Mouse (Mus musculus) neural tube, embryonic 13.5 days (tissue): ENCODE measurements around the gene Dnajc4. TPM values are rescaled to one million over a fixed set of nuclear protein-coding genes. Genes with fewer than 3 reads are reported as not detected.
"Not testable (repeated sequence)": the region's sequence is repeated elsewhere in the genome, so short reads cannot be mapped to it uniquely, and the experiment has no call there.

Source experiments
- ATAC-seq: fragments of 200-750 bp; cut with Nextera tagmentation; 2 replicates; pipeline ENCODE4 v1.8.0; 2017; ENCODE audit warnings: low read depth, mild to moderate bottlenecking, moderate TSS enrichment, moderate library complexity
- H3K27ac ChIP-seq: fragments of 300-500 bp; sonication (generic); replicated peaks from 2 replicates; pipeline ENCODE4 v1.5.1; 2015; ENCODE audit warnings: moderate library complexity, mild to moderate bottlenecking, inconsistent platforms
- H3K27me3 ChIP-seq: fragments of 300-500 bp; sonication (generic); 2 replicates; pipeline ENCODE4 v1.6.1; 2015; ENCODE audit warnings: mild to moderate bottlenecking, inconsistent platforms
- H3K36me3 ChIP-seq: fragments of 300-500 bp; sonication (generic); 2 replicates; pipeline ENCODE4 v1.6.1; 2015; ENCODE audit warnings: mild to moderate bottlenecking, inconsistent platforms
- H3K4me1 ChIP-seq: fragments of 300-500 bp; sonication (generic); replicated peaks from 2 replicates; pipeline ENCODE4 v1.6.1; 2015; ENCODE audit warnings: inconsistent platforms
- H3K4me2 ChIP-seq: fragments of 300-500 bp; sonication (generic); 2 replicates; pipeline ENCODE4 v1.6.1; 2015; ENCODE audit warnings: inconsistent platforms, mild to moderate bottlenecking, moderate library complexity
- H3K4me3 ChIP-seq: fragments of 300-500 bp; sonication (generic); 2 replicates; pipeline ENCODE4 v1.5.1; 2015; ENCODE audit warnings: mild to moderate bottlenecking, inconsistent platforms
- H3K9ac ChIP-seq: fragments of 300-500 bp; sonication (generic); 2 replicates; pipeline ENCODE4 v1.6.1; 2015; ENCODE audit warnings: moderate library complexity, mild to moderate bottlenecking, inconsistent platforms
- H3K9me3 ChIP-seq: fragments of 300-500 bp; sonication (generic); 2 replicates; pipeline ENCODE4 v1.6.1; 2016; ENCODE audit warnings: inconsistent platforms
- WGBS: fragments of 180-500 bp; shearing (Covaris S2); methylation state at CpG from one replicate; pipeline ENCODE4 v1.1.7; 2015; 5-methylcytosine and 5-hydroxymethylcytosine counted together
- polyA plus RNA-seq: library from polyadenylated mRNA; unstranded; fragments of >200 nt; fragmentation: Nextera tagmentation; extraction: Ambion mirVana; gene quantifications from 2 replicates; pipeline ENCODE4 v1.2.1, GENCODE M21; 2015

The Dnajc4 gene
- polyA plus RNA-seq, 1 experiment from 2014 or later: 23.0 TPM

DNA sequence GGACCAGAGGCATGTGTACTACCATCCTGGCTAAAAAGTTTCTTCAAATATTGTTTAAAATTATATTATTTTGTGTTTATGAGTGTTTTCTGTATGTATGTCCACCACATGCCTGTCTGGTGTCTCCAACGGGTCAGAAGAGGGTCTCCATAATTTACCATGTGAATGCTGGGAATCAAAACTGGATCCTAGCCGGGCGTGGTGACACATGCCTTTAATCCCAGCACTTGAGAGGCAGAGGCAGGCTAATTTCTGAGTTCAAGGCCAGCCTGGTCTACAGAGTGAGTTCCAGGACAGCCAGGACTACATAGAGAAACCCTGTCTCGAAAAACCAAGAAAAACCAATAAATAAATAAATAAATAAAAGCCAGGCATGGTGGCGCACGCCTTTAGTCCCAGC, 1.2 kb downstream of the Dnajc4 start:
- ATAC-seq, H3K9ac ChIP-seq: not testable (repeated sequence)
- peaks cover 56% of the 10 kb centered on the region for H3K4me1 ChIP-seq

DNA sequence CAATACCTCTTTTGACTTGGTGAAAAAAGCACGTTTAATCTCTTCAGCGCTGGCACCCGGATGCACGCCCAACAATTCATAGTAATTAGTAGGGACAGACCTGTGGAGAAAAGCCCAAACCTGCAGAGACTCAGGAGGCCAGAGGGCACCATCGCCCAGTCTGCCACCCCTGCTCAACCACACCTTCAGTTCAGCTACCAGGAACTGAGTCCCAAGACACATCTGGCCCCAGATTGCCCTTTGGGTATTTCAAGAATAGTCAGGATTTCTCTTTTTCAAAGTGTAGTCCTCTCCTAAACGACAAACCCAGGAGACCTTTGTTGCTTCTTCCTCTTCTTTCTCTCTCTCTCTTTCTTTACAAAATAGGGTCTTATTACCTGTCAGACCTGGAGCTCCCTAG, 1.7 kb downstream of the Dnajc4 start:
- 86% methylated on average over 6 of the region's 6 CpGs for WGBS
- no peak for ATAC-seq
- Histone ChIP-seq H3K4me1 (peaks cover 58% of the 10 kb centered on the region), H3K4me3 (no peak overlapping the region), H3K27ac (no peak overlapping the region), H3K27me3 (no peaks in the 10 kb centered on the region), H3K9me3 (no peaks in the 10 kb centered on the region), H3K36me3 (no peaks in the 10 kb centered on the region), H3K4me2 (no peak overlapping the region), H3K9ac (no peak overlapping the region)

More for the DNA sequence above, 1.2 kb downstream of the Dnajc4 start:
- not testable (repeated sequence) for H3K4me3 ChIP-seq, H3K9me3 ChIP-seq, H3K36me3 ChIP-seq, H3K27ac ChIP-seq, H3K27me3 ChIP-seq
- WGBS: 90% methylated on average over 6 of the region's 6 CpGs
- H3K4me2 ChIP-seq: peak overlapping the region; percentile 95

DNA sequence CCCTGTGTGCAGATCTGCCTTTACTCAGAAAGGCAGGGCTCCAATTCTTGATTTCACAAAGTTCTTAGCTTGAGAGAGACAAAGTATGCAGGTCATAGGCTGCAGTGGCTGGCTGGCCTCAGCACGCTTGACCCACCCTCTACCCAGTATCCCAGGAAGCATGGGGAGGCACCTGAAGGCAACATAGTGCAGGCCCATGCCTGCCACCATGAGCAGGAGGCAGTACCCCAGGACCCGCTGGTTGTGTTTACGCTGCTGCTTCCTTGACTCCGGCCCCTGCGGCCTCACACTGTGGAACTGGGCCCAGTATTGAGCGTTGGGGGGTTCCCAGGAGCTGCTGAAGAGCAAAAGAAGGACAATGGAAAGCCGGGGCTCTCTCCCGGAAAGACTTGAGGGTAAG, 3.1 kb downstream of the Dnajc4 start:
- Histone ChIP-seq H3K27me3 (no peaks in the 10 kb centered on the region), H3K27ac (no peak overlapping the region), H3K9me3 (no peaks in the 10 kb centered on the region), H3K9ac (no peak overlapping the region), H3K4me1 (peaks cover 44% of the 10 kb centered on the region), H3K4me3 (no peak overlapping the region), H3K36me3 (peaks cover 10% of the 10 kb centered on the region), H3K4me2 (no peak overlapping the region)
- WGBS: 86% methylated on average over 8 of the region's 8 CpGs
- no peak for ATAC-seq

DNA sequence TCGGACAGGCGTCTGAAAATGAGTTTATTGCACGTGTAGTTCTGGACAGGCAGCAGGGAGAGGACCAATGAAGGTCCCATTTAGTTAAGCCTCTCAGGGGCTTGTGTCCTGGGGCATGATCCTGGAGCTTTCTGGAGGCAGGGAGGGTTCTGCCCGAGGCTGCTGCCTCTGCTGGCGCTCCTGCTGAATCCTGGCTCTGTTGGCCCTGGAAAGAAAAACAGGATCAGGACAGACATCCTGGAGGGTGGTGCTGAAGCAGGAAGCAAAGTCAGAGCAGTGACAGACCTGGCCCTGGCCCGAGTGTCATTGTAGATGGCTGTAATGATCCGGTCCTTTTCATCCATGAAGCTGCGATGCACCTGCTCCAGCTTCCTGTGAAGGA, 4.5 kb downstream of the Dnajc4 start:
- peak overlapping the region; percentile 78 for H3K4me3 ChIP-seq
- H3K36me3 ChIP-seq: peaks cover 21% of the 10 kb centered on the region
- H3K27me3 ChIP-seq: no peaks in the 10 kb centered on the region
- 4% methylated on average over 8 of the region's 8 CpGs for WGBS
- H3K4me1 ChIP-seq: peaks cover 32% of the 10 kb centered on the region
- no peaks in the 10 kb centered on the region for H3K9me3 ChIP-seq
- peak overlapping the region; percentile 87 for H3K4me2 ChIP-seq
- ATAC-seq: no peak
- peak overlapping the region; percentile 93 for H3K9ac ChIP-seq
- H3K27ac ChIP-seq: peak overlapping the region; percentile 84

DNA sequence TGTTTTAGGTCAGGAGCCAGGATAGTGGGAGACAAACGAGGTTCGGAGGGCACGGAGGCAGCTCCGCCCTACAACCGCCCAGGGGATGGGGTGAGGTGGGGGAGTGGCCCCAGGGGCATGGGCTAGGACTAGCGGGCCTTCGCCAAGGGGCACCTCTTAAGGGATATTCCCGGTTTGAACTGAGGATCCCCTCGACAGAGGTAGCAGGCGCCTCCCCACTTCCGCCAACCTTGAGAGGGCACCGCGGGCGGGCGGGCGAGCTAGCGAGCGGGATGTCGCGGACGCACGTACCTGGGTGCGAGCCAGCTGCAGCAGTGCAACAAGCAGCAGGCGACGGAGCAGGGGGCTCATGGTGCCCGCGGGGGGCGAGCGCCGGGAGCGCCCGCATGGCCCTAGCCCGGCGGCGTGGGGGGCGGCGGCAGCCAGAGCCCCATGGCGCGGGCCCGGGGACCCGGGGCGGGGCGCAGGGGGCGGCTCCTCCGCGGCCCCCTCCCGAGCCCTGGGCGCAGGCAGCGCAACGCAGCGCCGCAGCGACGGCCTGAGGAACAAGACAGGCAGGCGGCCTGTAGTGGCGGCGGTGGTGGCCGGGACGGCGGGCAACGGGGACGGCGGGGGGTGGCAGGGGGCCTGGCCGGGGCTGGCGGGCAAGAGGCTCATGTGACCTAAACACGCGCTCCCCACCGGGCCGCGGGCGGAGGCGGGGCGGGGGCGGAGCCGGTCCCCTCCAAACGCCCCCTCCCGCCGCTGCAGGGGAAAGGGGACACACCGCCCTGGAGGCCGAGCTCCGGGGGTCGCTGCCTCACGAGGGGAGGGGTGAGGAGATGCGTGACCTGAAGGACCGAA, 5.1 kb downstream of the Dnajc4 start, which contains the start of gene Vegfb:
Vegfb (minus strand) TSS at position 591 of the 843 bp plus-strand sequence.
- peaks cover 28% of the 10 kb centered on the region for H3K36me3 ChIP-seq
- peak within 1 kb of the TSS; percentile 93 for H3K9ac ChIP-seq
- 1% methylated on average over 81 of the region's 85 CpGs for WGBS
- peak within 1 kb of the TSS; percentile 84 for H3K27ac ChIP-seq
- H3K27me3 ChIP-seq: no peaks in the 10 kb centered on the region
- peak within 1 kb of the TSS; percentile 78 for H3K4me3 ChIP-seq
- no peaks in the 10 kb centered on the region for H3K9me3 ChIP-seq
- H3K4me1 ChIP-seq: peaks cover 30% of the 10 kb centered on the region
- H3K4me2 ChIP-seq: peak within 1 kb of the TSS; percentile 87
- peak; percentile 45 for ATAC-seq

DNA sequence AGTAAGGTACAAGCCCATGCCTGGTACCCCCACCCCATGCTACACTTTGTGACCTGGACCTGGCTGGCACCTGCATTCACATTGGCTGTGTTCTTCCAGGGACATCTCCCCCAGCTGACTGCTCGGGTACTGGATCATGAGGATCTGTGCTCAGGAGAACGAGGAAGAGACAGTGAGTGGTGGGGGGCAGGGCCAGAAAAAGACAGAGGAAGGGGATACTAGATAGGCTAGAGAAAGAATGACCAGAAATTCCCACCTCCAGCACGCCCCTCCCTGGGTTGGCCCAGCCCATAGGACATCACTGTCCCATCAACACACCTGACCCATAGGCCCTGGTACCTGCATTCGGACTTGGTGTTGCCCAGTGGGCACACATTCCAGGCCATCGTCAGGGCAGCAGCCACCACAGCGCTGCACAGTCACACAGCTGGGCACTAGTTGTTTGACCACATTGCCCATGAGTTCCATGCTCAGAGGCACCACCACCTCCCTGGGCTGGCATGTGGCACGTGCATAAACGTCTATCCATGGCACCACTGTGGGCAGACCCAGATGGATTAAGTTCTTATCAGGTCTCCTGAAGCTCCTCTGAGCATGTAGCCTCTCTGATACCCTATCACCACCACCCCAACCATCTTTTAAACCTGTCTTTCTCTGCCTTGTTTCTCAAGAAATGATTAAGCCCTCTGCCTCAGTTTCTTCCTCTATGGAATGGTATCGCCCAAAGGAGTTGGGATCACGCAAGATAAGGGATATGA, 6.2 kb downstream of the Dnajc4 start:
- H3K9ac ChIP-seq: peak overlapping the region; percentile 93
- ATAC-seq: no peak
- H3K36me3 ChIP-seq: peaks cover 31% of the 10 kb centered on the region
- WGBS: 75% methylated on average over 10 of the region's 10 CpGs
- H3K4me2 ChIP-seq: peak overlapping the region; percentile 87
- no peaks in the 10 kb centered on the region for H3K27me3 ChIP-seq
- no peaks in the 10 kb centered on the region for H3K9me3 ChIP-seq
- peaks cover 25% of the 10 kb centered on the region for H3K4me1 ChIP-seq
- 0 out of 2 replicates have a peak overlapping the region, but pooled peaks have one; percentile 84 for H3K27ac ChIP-seq
- peak overlapping the region; percentile 78 for H3K4me3 ChIP-seq

DNA sequence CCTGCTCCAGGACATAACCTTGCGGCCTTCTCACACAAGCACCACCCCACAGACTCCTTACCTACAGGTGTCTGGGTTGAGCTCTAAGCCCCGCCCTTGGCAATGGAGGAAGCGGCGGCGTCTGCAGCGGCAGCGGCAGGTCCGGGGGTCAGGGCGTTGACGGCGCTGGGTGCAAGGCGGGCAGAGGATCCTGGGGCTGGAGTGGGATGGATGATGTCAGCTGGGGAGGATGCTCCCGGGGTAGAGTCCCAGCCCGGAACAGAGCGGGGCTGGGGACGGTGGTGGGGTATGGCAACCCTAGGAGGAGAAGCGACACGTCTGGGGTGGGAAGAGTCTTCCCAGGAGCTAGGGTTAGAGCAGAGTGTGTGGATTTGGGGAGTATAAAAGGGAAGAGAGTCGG, 7.1 kb downstream of the Dnajc4 start:
- no peak overlapping the region for H3K27ac ChIP-seq
- no peak for ATAC-seq
- no peak overlapping the region for H3K4me3 ChIP-seq
- peaks cover 31% of the 10 kb centered on the region for H3K4me1 ChIP-seq
- H3K36me3 ChIP-seq: peaks cover 31% of the 10 kb centered on the region
- no peak overlapping the region for H3K4me2 ChIP-seq
- no peaks in the 10 kb centered on the region for H3K9me3 ChIP-seq
- 80% methylated on average over 19 of the region's 19 CpGs for WGBS
- no peaks in the 10 kb centered on the region for H3K27me3 ChIP-seq
- H3K9ac ChIP-seq: no peak overlapping the region

DNA sequence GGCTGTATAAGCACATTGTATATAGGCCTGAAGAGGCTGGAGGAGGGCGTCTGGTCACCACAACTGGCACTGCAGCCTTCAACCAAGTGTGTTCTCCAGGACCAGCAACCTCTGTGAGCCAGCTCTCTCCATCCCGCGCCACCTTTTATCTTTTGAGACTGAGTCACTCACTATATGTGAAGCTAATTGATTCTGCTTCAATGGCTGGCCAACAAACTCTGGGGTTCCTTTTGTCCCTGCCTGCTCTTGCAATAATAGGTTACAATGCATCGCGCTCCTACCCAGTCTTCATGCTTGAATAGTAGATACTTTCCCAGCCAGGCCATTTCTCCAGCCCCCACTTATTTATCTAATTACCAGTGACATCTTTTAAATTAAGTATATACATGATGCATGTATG, 8.8 kb downstream of the Dnajc4 start:
- peaks cover 31% of the 10 kb centered on the region for H3K36me3 ChIP-seq
- H3K27ac ChIP-seq: 0 out of 2 replicates have a peak overlapping the region, but pooled peaks have one; percentile 4
- no peaks in the 10 kb centered on the region for H3K27me3 ChIP-seq
- no peak for ATAC-seq
- H3K9me3 ChIP-seq: no peaks in the 10 kb centered on the region
- no peak overlapping the region for H3K4me2 ChIP-seq
- H3K4me1 ChIP-seq: peaks cover 41% of the 10 kb centered on the region
- WGBS: 39% methylated on average over 5 of the region's 5 CpGs
- H3K4me3 ChIP-seq: no peak overlapping the region
- no peak overlapping the region for H3K9ac ChIP-seq

DNA sequence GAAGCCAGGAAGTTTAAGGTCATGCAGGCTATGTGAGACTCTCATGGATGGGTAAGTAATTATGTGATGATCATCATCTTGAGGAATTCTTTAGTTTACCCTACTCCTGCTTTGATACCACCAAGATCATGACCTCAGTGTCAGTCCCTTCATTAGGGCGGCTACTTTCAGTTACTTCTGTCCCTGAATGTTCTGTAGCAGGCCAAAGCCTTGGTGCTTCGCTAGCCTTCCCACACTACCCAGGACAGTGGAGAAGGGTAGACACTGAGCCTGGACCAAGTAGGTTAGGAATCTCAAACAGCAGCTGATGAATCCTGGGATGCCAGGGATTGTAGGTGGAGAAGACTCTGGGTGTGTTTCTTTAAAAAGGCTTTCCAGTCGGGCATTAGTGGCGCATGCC, 10.9 kb downstream of the Dnajc4 start:
- Histone ChIP-seq H3K36me3 (peaks cover 50% of the 10 kb centered on the region), H3K9me3 (no peaks in the 10 kb centered on the region), H3K4me1 (peaks cover 46% of the 10 kb centered on the region), H3K4me2 (peak overlapping the region; percentile 92; the same call in 1 of the 2 replicates), H3K27me3 (no peaks in the 10 kb centered on the region), H3K4me3 (peak overlapping the region; percentile 63; the same call in 1 of the 2 replicates), H3K9ac (no peak overlapping the region), H3K27ac (no peak overlapping the region)
- ATAC-seq: no peak
- 90% methylated on average over 4 of the region's 4 CpGs for WGBS

DNA sequence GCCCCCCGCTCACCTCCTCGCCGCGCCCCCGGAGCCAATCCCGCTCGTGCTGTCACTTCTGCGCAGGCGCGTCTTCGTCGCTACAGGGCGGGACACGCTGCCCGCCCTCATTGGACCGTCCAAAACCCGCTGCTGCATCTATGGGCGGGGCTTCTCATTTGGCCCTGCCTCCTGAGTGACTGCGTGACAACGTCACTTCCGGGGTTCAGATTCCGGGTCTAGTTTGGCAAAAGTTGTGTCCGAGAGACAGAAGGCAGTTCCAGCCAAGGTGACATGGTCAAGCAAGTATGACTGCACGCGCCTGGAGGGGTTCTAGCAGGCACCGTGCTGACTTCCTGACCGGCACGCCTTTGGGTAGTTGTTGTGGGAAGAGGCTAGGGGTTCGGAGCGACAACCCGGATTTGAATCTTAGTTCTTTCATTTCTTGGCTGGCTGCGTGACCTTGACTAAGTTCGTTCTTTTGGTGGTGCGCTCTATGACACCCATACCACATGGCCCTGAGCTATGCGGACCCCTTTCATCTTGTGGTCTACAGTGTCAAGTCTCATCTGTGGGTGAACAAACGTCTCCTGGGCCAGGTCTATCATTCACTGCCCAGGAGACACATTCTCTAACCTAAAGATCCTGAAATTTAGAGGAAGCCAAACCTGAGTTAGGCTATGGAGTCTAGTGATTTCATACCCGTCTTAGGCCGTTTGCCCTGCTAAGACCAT, 11.8 kb downstream of the Dnajc4 start, which contains the start of gene Fkbp2:
Fkbp2 (minus strand) TSS at position 121 of the 713 bp plus-strand sequence.
- ATAC-seq: peak; percentile 92
- H3K4me1 ChIP-seq: peaks cover 49% of the 10 kb centered on the region
- no peaks in the 10 kb centered on the region for H3K9me3 ChIP-seq
- 2% methylated on average over 38 of the region's 38 CpGs for WGBS
- peak within 1 kb of the TSS; percentile 63 for H3K4me3 ChIP-seq
- peak within 1 kb of the TSS; percentile 80 for H3K9ac ChIP-seq
- H3K27me3 ChIP-seq: no peaks in the 10 kb centered on the region
- peaks cover 49% of the 10 kb centered on the region for H3K36me3 ChIP-seq
- H3K4me2 ChIP-seq: peak within 1 kb of the TSS; percentile 92
- peak within 1 kb of the TSS; percentile 94 for H3K27ac ChIP-seq

DNA sequence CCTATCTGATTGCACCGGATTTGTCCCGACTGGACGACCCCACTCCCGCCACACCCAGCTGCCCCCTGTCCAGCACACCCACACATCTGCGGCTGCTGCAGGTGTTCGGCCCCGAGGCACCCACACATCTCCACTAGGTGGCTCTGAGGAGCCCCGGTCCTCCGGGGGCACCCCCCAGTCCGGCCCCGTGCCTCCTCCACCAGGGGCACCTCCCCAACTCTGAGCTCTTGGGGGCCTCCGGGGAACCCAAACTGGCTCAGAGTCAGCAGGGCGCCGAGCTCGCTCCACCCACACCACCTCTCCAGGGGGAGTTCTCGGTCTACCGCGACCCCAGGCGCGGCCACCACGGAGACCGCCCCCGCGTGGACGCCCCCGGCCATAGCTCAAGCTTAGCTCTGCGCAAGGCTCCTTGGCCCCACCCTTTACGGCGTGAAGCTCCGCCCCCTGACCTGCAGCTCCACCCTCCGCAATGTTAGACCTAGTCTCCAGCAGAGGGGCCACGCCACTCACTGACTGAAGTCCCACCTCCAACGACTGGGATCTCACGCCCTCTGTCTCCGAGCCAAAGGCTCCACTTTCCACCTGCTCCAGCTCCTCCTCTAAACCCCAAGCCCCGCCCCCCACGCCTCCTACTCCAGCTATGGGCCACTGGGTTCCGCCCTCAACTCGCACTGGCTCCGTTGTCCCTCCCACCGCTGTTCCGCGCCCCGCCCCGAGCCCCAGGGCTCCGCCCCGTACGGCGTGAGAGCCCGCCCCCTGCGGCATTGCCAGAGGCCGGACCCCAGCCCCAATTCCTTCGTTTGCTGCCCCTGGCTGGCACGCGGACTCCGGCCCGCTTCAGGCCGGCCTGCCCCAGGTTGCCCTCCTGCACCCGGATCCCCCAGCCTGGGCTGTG, 12.6 kb downstream of the Dnajc4 start:
- peak overlapping the region; percentile 63 for H3K4me3 ChIP-seq
- peak overlapping the region; percentile 80 for H3K9ac ChIP-seq
- WGBS: 2% methylated on average over 59 of the region's 59 CpGs
- peak; percentile 88 for ATAC-seq
- H3K27ac ChIP-seq: peak overlapping the region; percentile 94
- peaks cover 49% of the 10 kb centered on the region for H3K4me1 ChIP-seq
- H3K9me3 ChIP-seq: no peaks in the 10 kb centered on the region
- peak overlapping the region; percentile 92 for H3K4me2 ChIP-seq
- H3K27me3 ChIP-seq: no peaks in the 10 kb centered on the region
- H3K36me3 ChIP-seq: peaks cover 41% of the 10 kb centered on the region
